Mouse (Mus musculus): ENCODE results near the gene Gm20518. TPM values are rescaled to one million over a fixed set of nuclear protein-coding genes. Genes with fewer than 3 reads are reported as not detected.
A peak's percentile ranks its signal among the peaks of the same experiment; 100 is the strongest.

Gm20518 gene
- 0.57 and 1.1 TPM in 2 replicates for polyA plus RNA-seq (2015; fragmentation: Nextera tagmentation; extraction: Ambion mirVana)

- Histone ChIP-seq H3K9me3 (replicated peaks) (no peaks in the 10 kb centered on the region), H3K4me2 (peak within 1 kb of the TSS; percentile 82), H3K36me3 (no peaks in the 10 kb centered on the region), H3K27ac (peak within 1 kb of the TSS; percentile 96), H3K9ac (peak within 1 kb of the TSS; percentile 94), H3K27me3 (no peaks in the 10 kb centered on the region), H3K4me3 (replicated peaks) (peak within 1 kb of the TSS; percentile 98), H3K4me1 (peaks cover 21% of the 10 kb centered on the region)
- peak; percentile 98 for ATAC-seq (replicated peaks; ENCODE audit: low FRiP score)
- under 1% methylated on average over 29 of the region's 38 CpGs for WGBS
These were observed at the start of gene Gm20518 for GRCm38 (mm10) chr16:17891567-17891959. Gene Gm20518, minus strand, starts transcription at chr16:17891671.

- peaks cover 6% of the 10 kb centered on the region; the same call in 1 of the 2 replicates for H3K4me1 ChIP-seq
- no peaks in the 10 kb centered on the region for H3K36me3 ChIP-seq
- H3K27me3 ChIP-seq, result peaks cover 19% of the 10 kb centered on the region; the same call in 1 of the 2 replicates
- no peak overlapping the region for H3K4me3 ChIP-seq (replicated peaks)
- no peak overlapping the region for H3K9ac ChIP-seq
- WGBS, result 55% methylated on average over 9 of the region's 9 CpGs
- no peaks in the 10 kb centered on the region for H3K9me3 ChIP-seq (replicated peaks)
- ATAC-seq (replicated peaks; ENCODE audit: low FRiP score), result no peak; the same call in 1 of the 2 replicates
- no peak overlapping the region for H3K27ac ChIP-seq
- H3K4me2 ChIP-seq, result no peak overlapping the region
These were observed 47.8 kb upstream of the Gm20518 start for GRCm38 (mm10) chr16:17939255-17939751.

DNA sequence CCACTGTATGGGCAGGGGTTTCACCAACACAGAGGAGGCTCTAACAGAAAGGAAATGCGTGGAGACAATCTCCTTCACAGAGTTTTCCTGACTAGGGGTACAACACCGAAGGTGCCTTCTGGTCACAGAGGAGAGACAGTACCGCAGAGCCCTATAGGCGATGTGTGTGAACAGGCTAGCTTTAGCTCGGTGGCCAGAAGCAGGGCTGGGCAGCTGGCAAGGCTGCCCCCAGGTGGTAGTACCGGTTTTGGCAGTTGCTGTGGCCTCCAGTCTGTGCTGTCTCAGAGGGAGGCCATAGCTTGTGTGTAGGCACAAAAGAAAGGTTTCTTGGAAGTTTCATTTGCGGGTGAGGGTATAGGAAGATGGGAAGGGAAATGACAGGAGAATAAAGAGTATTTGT is 47.4 kb upstream of the Gm20518 start:
- peaks cover 6% of the 10 kb centered on the region; the same call in 1 of the 2 replicates for H3K4me1 ChIP-seq
- H3K9me3 ChIP-seq (replicated peaks), result no peaks in the 10 kb centered on the region
- ATAC-seq (replicated peaks; ENCODE audit: low FRiP score), result peak; percentile 88
- H3K9ac ChIP-seq, result no peak overlapping the region
- peaks cover 19% of the 10 kb centered on the region; the same call in 1 of the 2 replicates for H3K27me3 ChIP-seq
- H3K36me3 ChIP-seq, result no peaks in the 10 kb centered on the region
- H3K4me2 ChIP-seq, result no peak overlapping the region
- no peak overlapping the region for H3K27ac ChIP-seq
- no peak overlapping the region for H3K4me3 ChIP-seq (replicated peaks)
- WGBS, result 15% methylated on average over 7 of the region's 7 CpGs

DNA sequence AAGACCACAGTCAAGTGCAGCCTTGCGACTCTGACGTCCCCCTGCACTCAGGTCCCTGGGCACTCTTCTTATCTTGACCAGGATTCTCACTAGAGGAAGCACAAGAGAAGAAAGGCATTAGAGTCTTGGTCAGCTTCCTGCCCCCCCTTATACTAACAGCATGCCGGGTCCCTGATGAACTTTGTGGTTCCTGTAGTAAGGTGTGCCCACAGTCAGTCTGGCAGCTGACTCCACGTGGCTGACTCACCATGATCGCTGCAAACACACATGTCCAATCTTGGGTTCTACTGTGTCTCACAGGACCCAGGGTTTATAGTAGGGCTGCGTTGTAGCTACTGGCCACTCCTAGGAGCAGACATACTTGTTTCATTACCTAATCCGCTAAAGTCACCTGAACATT is 46.7 kb upstream of the Gm20518 start:
- H3K36me3 ChIP-seq, result no peaks in the 10 kb centered on the region

GRCm38 (mm10) chr16:17936776-17937175 is 45.3 kb upstream of the Gm20518 start:
- no peak for ATAC-seq (replicated peaks; ENCODE audit: low FRiP score)

More for the DNA sequence above, 46.7 kb upstream of the Gm20518 start:
- no peak overlapping the region for H3K9ac ChIP-seq
- no peak overlapping the region for H3K4me2 ChIP-seq
- H3K4me3 ChIP-seq (replicated peaks), result no peak overlapping the region
- no peak overlapping the region for H3K27ac ChIP-seq
- ATAC-seq (replicated peaks; ENCODE audit: low FRiP score), result no peak
- peaks cover 19% of the 10 kb centered on the region; the same call in 1 of the 2 replicates for H3K27me3 ChIP-seq
- peaks cover 6% of the 10 kb centered on the region; the same call in 1 of the 2 replicates for H3K4me1 ChIP-seq
- H3K9me3 ChIP-seq (replicated peaks), result no peaks in the 10 kb centered on the region
- 75% methylated on average over 7 of the region's 7 CpGs for WGBS

GRCm38 (mm10) chr16:17934445-17934910 is 43.0 kb upstream of the Gm20518 start:
- H3K4me1 ChIP-seq, result peaks cover 6% of the 10 kb centered on the region; the same call in 1 of the 2 replicates
- no peaks in the 10 kb centered on the region for H3K9me3 ChIP-seq (replicated peaks)
- no peak overlapping the region for H3K27ac ChIP-seq
- no peak for ATAC-seq (replicated peaks; ENCODE audit: low FRiP score)
- H3K36me3 ChIP-seq, result no peaks in the 10 kb centered on the region
- no peak overlapping the region for H3K4me2 ChIP-seq
- WGBS, result 61% methylated on average over 3 of the region's 3 CpGs
- H3K4me3 ChIP-seq (replicated peaks), result no peak overlapping the region
- peaks cover 19% of the 10 kb centered on the region; the same call in 1 of the 2 replicates for H3K27me3 ChIP-seq
- H3K9ac ChIP-seq, result no peak overlapping the region

More at GRCm38 (mm10) chr16:17936776-17937175, 45.3 kb upstream of the Gm20518 start:
- no peak overlapping the region for H3K9ac ChIP-seq
- H3K4me2 ChIP-seq, result no peak overlapping the region
- no peak overlapping the region for H3K27ac ChIP-seq
- H3K4me3 ChIP-seq (replicated peaks), result no peak overlapping the region
- no peaks in the 10 kb centered on the region for H3K36me3 ChIP-seq
- H3K27me3 ChIP-seq, result peaks cover 19% of the 10 kb centered on the region; the same call in 1 of the 2 replicates
- H3K9me3 ChIP-seq (replicated peaks), result no peaks in the 10 kb centered on the region
- WGBS, result 78% methylated on average over 10 of the region's 10 CpGs
- H3K4me1 ChIP-seq, result peaks cover 6% of the 10 kb centered on the region; the same call in 1 of the 2 replicates

GRCm38 (mm10) chr16:17933594-17934444 is 42.3 kb upstream of the Gm20518 start:
- H3K27ac ChIP-seq, result no peak overlapping the region
- ATAC-seq (replicated peaks; ENCODE audit: low FRiP score), result no peak
- no peak overlapping the region for H3K4me3 ChIP-seq (replicated peaks)
- 68% methylated on average over 9 of the region's 9 CpGs for WGBS
- no peak overlapping the region for H3K9ac ChIP-seq
- H3K9me3 ChIP-seq (replicated peaks), result no peaks in the 10 kb centered on the region
- H3K4me1 ChIP-seq, result 0 out of 2 replicates have a peak, but pooled peaks cover 2% of the 10 kb centered on the region
- no peaks in the 10 kb centered on the region for H3K36me3 ChIP-seq
- no peak overlapping the region for H3K4me2 ChIP-seq
- peaks cover 19% of the 10 kb centered on the region; the same call in 1 of the 2 replicates for H3K27me3 ChIP-seq

DNA sequence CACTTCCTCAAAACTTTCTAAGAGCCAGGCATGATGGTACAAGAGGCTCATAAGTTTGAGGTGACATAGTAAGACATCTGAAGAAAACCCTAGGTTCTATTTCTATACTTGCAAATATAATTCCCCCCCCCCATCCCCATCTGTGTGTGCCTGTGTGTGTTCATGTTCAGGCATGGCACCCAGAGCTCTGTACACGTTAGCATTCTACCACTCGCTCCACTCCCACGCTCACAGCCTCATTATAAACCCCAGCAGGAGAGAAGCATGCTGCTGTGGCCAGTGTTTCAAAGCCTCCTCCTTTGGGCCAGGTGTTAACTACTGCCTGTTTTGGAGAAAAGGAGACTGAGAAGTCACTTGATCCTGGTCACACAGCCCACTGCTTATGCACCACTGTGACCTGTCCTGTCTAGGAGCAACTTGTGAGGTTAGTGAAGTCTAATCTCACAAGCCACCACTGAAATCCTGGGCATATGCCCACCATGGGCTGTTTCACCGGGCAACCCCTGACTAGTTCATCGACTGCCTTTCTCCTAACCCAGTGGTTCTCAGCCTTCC is 40.5 kb upstream of the Gm20518 start:
- H3K9ac ChIP-seq, result no peak overlapping the region
- WGBS, result 72% methylated on average over 5 of the region's 5 CpGs
- ATAC-seq (replicated peaks; ENCODE audit: low FRiP score), result no peak
- no peak overlapping the region for H3K4me3 ChIP-seq (replicated peaks)
- peaks cover 15% of the 10 kb centered on the region for H3K4me1 ChIP-seq
- H3K9me3 ChIP-seq (replicated peaks), result no peaks in the 10 kb centered on the region
- H3K27me3 ChIP-seq, result peaks cover 12% of the 10 kb centered on the region; the same call in 1 of the 2 replicates
- no peak overlapping the region for H3K4me2 ChIP-seq
- no peak overlapping the region for H3K27ac ChIP-seq
- no peaks in the 10 kb centered on the region for H3K36me3 ChIP-seq

- ATAC-seq (replicated peaks; ENCODE audit: low FRiP score), result no peak
- Histone ChIP-seq H3K36me3 (peaks cover 19% of the 10 kb centered on the region), H3K4me3 (replicated peaks) (no peak overlapping the region), H3K27ac (no peak overlapping the region), H3K27me3 (no peaks in the 10 kb centered on the region; the same call in 1 of the 2 replicates), H3K4me2 (no peak overlapping the region), H3K9me3 (replicated peaks) (no peaks in the 10 kb centered on the region), H3K4me1 (peaks cover 20% of the 10 kb centered on the region), H3K9ac (no peak overlapping the region)
- WGBS, result 76% methylated on average over 2 of the region's 2 CpGs
These were observed 38.2 kb upstream of the Gm20518 start for GRCm38 (mm10) chr16:17929631-17930030.

GRCm38 (mm10) chr16:17929211-17929610 is 37.7 kb upstream of the Gm20518 start:
- WGBS, result 15% methylated on average over 2 of the region's 2 CpGs
- Histone ChIP-seq H3K4me2 (no peak overlapping the region), H3K9me3 (replicated peaks) (no peaks in the 10 kb centered on the region), H3K27ac (peak overlapping the region; percentile 94; the same call in 1 of the 2 replicates), H3K27me3 (no peaks in the 10 kb centered on the region; the same call in 1 of the 2 replicates), H3K4me1 (peaks cover 20% of the 10 kb centered on the region), H3K9ac (no peak overlapping the region), H3K4me3 (replicated peaks) (no peak overlapping the region), H3K36me3 (peaks cover 21% of the 10 kb centered on the region)
- no peak for ATAC-seq (replicated peaks; ENCODE audit: low FRiP score)

DNA sequence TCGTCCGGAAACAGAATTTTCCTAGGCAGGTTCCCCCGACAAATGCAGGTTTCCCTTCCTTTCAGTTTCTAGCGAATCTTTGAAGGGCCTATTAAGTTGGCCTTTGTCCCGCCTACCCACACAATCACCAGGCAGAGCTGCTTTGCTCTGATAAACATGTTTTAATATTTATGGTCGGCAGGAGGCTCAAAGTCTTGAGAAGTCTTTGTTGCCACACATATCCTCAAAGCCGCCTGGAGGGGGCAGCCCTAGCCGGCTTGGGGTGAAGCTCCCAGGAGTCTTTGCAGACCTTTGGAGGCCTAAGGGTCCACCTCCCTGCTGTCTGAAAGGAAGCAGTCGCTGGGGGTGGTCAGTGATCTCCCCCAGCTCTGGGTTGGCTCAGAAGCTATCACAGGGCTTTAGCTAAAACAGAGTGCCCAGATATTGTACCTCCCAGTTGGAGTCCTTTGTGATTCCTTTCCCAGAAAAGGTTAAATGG is 37.2 kb upstream of the Gm20518 start:
- peaks cover 20% of the 10 kb centered on the region for H3K4me1 ChIP-seq
- H3K27me3 ChIP-seq, result no peaks in the 10 kb centered on the region
- H3K9ac ChIP-seq, result peak overlapping the region; percentile 83
- H3K36me3 ChIP-seq, result peaks cover 21% of the 10 kb centered on the region
- peak overlapping the region; percentile 94 for H3K27ac ChIP-seq
- H3K9me3 ChIP-seq (replicated peaks), result no peaks in the 10 kb centered on the region
- peak overlapping the region; percentile 96 for H3K4me3 ChIP-seq (replicated peaks)
- H3K4me2 ChIP-seq, result peak overlapping the region; percentile 99
- WGBS, result under 1% methylated on average over 9 of the region's 9 CpGs
- ATAC-seq (replicated peaks; ENCODE audit: low FRiP score), result peak; percentile 31

Measured in kidney, embryonic 15.5 days (tissue).